Mouse (Mus musculus): Measurements from ENCODE around the gene Rabgap1l. TPM values are rescaled to one million over a fixed set of nuclear protein-coding genes. Genes with fewer than 3 reads are reported as not detected.
"Not testable (repeated sequence)": the region's sequence is repeated elsewhere in the genome, so short reads cannot be mapped to it uniquely, and the experiment has no call there.

The Rabgap1l gene
- total and polyA plus RNA-seq, 2 experiments: 6.4 to 78.7 TPM

GRCm38 (mm10) chr1:160618201-160618600, 174.8 kb downstream of the Rabgap1l start:
- TF ChIP-seq CTCF (IDR thresholded peaks at IDR 0.05; ENCODE audit: low read depth, low read length) (no peak), POLR2A (IDR thresholded peaks at IDR 0.05; ENCODE audit: extremely low read depth, insufficient read depth, low read length) (no peak)

GRCm38 (mm10) chr1:160606425-160606824, 186.6 kb downstream of the Rabgap1l start:
- peak; percentile 31 for DNase-seq (ENCODE audit: extremely low read depth, low read depth, low spot score)
- Histone ChIP-seq H3K27ac (replicated peaks; ENCODE audit: insufficient read depth, low read depth, low read length) (no peak overlapping the region), H3K27me3 (ENCODE audit: control insufficient read depth, insufficient read depth, low read length) (no peaks in the 10 kb centered on the region), H3K36me3 (ENCODE audit: control insufficient read depth, insufficient read depth, low read length) (no peaks in the 10 kb centered on the region), H3K9ac (ENCODE audit: low read depth, low read length) (no peak overlapping the region), H3K4me1 (ENCODE audit: control insufficient read depth, insufficient read depth, low read length) (peaks cover 3% of the 10 kb centered on the region; the same call in 1 of the 2 replicates), H3K79me2 (ENCODE audit: control insufficient read depth, insufficient read depth, low read length) (no peaks in the 10 kb centered on the region; the same call in 1 of the 2 replicates), H3K4me3 (ENCODE audit: insufficient read depth, low read depth, low read length) (no peak overlapping the region)
- no peak for TF ChIP-seq CTCF (IDR thresholded peaks at IDR 0.05; ENCODE audit: low read depth, low read length)
- no peak for TF ChIP-seq POLR2A (IDR thresholded peaks at IDR 0.05; ENCODE audit: extremely low read depth, insufficient read depth, low read length)
- WGBS: 78% methylated on average over 2 of the region's 2 CpGs

More at GRCm38 (mm10) chr1:160618201-160618600, 174.8 kb downstream of the Rabgap1l start:
- no peak for DNase-seq (ENCODE audit: extremely low read depth, low read depth, low spot score)
- Histone ChIP-seq H3K4me1 (ENCODE audit: control insufficient read depth, insufficient read depth, low read length) (no peaks in the 10 kb centered on the region), H3K9ac (ENCODE audit: low read depth, low read length) (no peak overlapping the region), H3K27ac (replicated peaks; ENCODE audit: insufficient read depth, low read depth, low read length) (no peak overlapping the region), H3K27me3 (ENCODE audit: control insufficient read depth, insufficient read depth, low read length) (no peaks in the 10 kb centered on the region), H3K79me2 (ENCODE audit: control insufficient read depth, insufficient read depth, low read length) (no peaks in the 10 kb centered on the region), H3K36me3 (ENCODE audit: control insufficient read depth, insufficient read depth, low read length) (no peaks in the 10 kb centered on the region), H3K4me3 (ENCODE audit: insufficient read depth, low read depth, low read length) (no peak overlapping the region)
- 85% methylated on average over 2 of the region's 2 CpGs for WGBS

GRCm38 (mm10) chr1:160603312-160603711, 189.7 kb downstream of the Rabgap1l start:
- H3K27me3 ChIP-seq (ENCODE audit: control insufficient read depth, insufficient read depth, low read length); H3K9ac ChIP-seq (ENCODE audit: low read depth, low read length); H3K4me1 ChIP-seq (ENCODE audit: control insufficient read depth, insufficient read depth, low read length); H3K27ac ChIP-seq (replicated peaks; ENCODE audit: insufficient read depth, low read depth, low read length); DNase-seq (ENCODE audit: extremely low read depth, low read depth, low spot score); H3K79me2 ChIP-seq (ENCODE audit: control insufficient read depth, insufficient read depth, low read length); H3K4me3 ChIP-seq (ENCODE audit: insufficient read depth, low read depth, low read length); H3K36me3 ChIP-seq (ENCODE audit: control insufficient read depth, insufficient read depth, low read length): not testable (repeated sequence)

GRCm38 (mm10) chr1:160597369-160597768, 195.6 kb downstream of the Rabgap1l start:
- no peaks in the 10 kb centered on the region; the same call in 1 of the 2 replicates for H3K79me2 ChIP-seq (ENCODE audit: control insufficient read depth, insufficient read depth, low read length)
- no peaks in the 10 kb centered on the region for H3K4me1 ChIP-seq (ENCODE audit: control insufficient read depth, insufficient read depth, low read length)
- no peak overlapping the region for H3K4me3 ChIP-seq (ENCODE audit: insufficient read depth, low read depth, low read length)
- TF ChIP-seq CTCF (IDR thresholded peaks at IDR 0.05; ENCODE audit: low read depth, low read length): no peak
- TF ChIP-seq POLR2A (IDR thresholded peaks at IDR 0.05; ENCODE audit: extremely low read depth, insufficient read depth, low read length): no peak
- no peak overlapping the region for H3K9ac ChIP-seq (ENCODE audit: low read depth, low read length)
- no peak overlapping the region for H3K27ac ChIP-seq (replicated peaks; ENCODE audit: insufficient read depth, low read depth, low read length)
- no peaks in the 10 kb centered on the region for H3K27me3 ChIP-seq (ENCODE audit: control insufficient read depth, insufficient read depth, low read length)
- no peaks in the 10 kb centered on the region for H3K36me3 ChIP-seq (ENCODE audit: control insufficient read depth, insufficient read depth, low read length)
- DNase-seq (ENCODE audit: extremely low read depth, low read depth, low spot score): no peak
- WGBS: 96% methylated on average over 1 of the region's 1 CpGs

GRCm38 (mm10) chr1:160596948-160597270, 196.1 kb downstream of the Rabgap1l start:
- Histone ChIP-seq H3K4me1 (ENCODE audit: control insufficient read depth, insufficient read depth, low read length) (no peaks in the 10 kb centered on the region), H3K36me3 (ENCODE audit: control insufficient read depth, insufficient read depth, low read length) (no peaks in the 10 kb centered on the region), H3K27me3 (ENCODE audit: control insufficient read depth, insufficient read depth, low read length) (no peaks in the 10 kb centered on the region), H3K27ac (replicated peaks; ENCODE audit: insufficient read depth, low read depth, low read length) (no peak overlapping the region), H3K4me3 (ENCODE audit: insufficient read depth, low read depth, low read length) (no peak overlapping the region), H3K79me2 (ENCODE audit: control insufficient read depth, insufficient read depth, low read length) (no peaks in the 10 kb centered on the region; the same call in 1 of the 2 replicates), H3K9ac (ENCODE audit: low read depth, low read length) (no peak overlapping the region)
- 79% methylated on average over 3 of the region's 3 CpGs for whole genome bisulfite sequencing
- no peak for TF ChIP-seq CTCF (IDR thresholded peaks at IDR 0.05; ENCODE audit: low read depth, low read length)
- TF ChIP-seq POLR2A (IDR thresholded peaks at IDR 0.05; ENCODE audit: extremely low read depth, insufficient read depth, low read length): no peak
- no peak for DNase-seq (ENCODE audit: extremely low read depth, low read depth, low spot score)

- Histone ChIP-seq H3K9ac (ENCODE audit: low read depth, low read length) (no peak overlapping the region), H3K4me1 (ENCODE audit: control insufficient read depth, insufficient read depth, low read length) (no peaks in the 10 kb centered on the region), H3K27ac (replicated peaks; ENCODE audit: insufficient read depth, low read depth, low read length) (no peak overlapping the region), H3K27me3 (ENCODE audit: control insufficient read depth, insufficient read depth, low read length) (no peaks in the 10 kb centered on the region), H3K36me3 (ENCODE audit: control insufficient read depth, insufficient read depth, low read length) (no peaks in the 10 kb centered on the region), H3K4me3 (ENCODE audit: insufficient read depth, low read depth, low read length) (no peak overlapping the region), H3K79me2 (ENCODE audit: control insufficient read depth, insufficient read depth, low read length) (no peaks in the 10 kb centered on the region; the same call in 1 of the 2 replicates)
- no peak for DNase-seq (ENCODE audit: extremely low read depth, low read depth, low spot score)
- no peak for TF ChIP-seq POLR2A (IDR thresholded peaks at IDR 0.05; ENCODE audit: extremely low read depth, insufficient read depth, low read length)
- TF ChIP-seq CTCF (IDR thresholded peaks at IDR 0.05; ENCODE audit: low read depth, low read length): no peak
These were observed 196.6 kb downstream of the Rabgap1l start for GRCm38 (mm10) chr1:160596252-160596947.
